Mouse (Mus musculus): ENCODE data around the gene Hoxd13. TPM values are rescaled to one million over a fixed set of nuclear protein-coding genes. Genes with fewer than 3 reads are reported as not detected.

The Hoxd13 gene
- polyA plus RNA-seq, 1 experiment from 2014 or later = 0.14 TPM

DNA sequence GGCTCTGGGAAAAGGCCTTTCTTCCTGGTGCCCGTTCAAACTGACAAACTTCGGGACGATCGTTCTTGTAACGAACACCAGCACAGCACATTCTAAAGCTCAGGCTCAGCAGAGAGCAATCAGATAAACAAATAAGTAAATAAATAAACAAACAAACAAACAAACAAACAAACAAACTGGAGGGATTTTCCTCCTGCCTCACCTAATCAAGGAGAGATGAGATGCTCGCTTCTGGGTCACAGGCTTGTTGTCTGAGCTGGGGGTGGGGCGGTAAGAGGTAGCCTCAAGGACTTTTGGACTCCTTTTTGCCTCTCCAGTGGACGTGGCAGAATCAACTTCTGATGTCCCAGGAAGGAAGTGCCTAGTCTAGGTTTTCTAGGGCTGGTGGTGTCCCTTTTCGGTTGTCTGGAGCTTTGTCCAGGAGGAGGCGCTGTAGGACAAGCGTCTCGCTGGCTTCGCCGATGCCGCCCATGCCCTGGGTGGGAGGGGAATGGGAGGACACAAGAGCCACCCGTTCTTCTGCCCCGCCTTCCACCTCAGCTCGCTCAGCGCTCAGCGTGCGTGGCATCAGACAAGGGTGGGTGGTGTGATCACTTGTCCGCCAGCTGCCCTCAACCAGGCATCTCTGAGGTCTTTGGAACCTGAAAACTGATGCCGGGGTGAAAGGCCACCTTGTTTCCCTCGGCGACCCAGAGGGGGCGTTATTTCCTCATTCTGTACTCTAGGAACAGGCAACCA is 47.6 kb downstream of the Hoxd13 start:
- Histone ChIP-seq H3K4me1 (peaks cover 56% of the 10 kb centered on the region), H3K36me3 (no peaks in the 10 kb centered on the region), H3K9ac (replicated peaks) (peak overlapping the region; percentile 98), H3K27me3 (replicated peaks) (no peaks in the 10 kb centered on the region), H3K27ac (replicated peaks) (peak overlapping the region; percentile 99), H3K9me3 (replicated peaks) (no peaks in the 10 kb centered on the region), H3K4me2 (peak overlapping the region; percentile 60), H3K4me3 (replicated peaks) (peak overlapping the region; percentile 75)
- WGBS = 2% methylated on average over 26 of the region's 26 CpGs
- peak; percentile 51 for ATAC-seq (ENCODE audit: low FRiP score)

GRCm38 (mm10) chr2:74720384-74720783 is 52.3 kb downstream of the Hoxd13 start:
- no peaks in the 10 kb centered on the region for H3K9me3 ChIP-seq (replicated peaks)
- peaks cover 99% of the 10 kb centered on the region for H3K4me1 ChIP-seq
- H3K4me2 ChIP-seq = peak overlapping the region; percentile 60
- H3K9ac ChIP-seq (replicated peaks) = no peak overlapping the region
- peak overlapping the region; percentile 81; the same call in 1 of the 2 replicates for H3K27ac ChIP-seq (replicated peaks)
- 15% methylated on average over 2 of the region's 2 CpGs for WGBS
- H3K4me3 ChIP-seq (replicated peaks) = peak overlapping the region; percentile 16; the same call in 1 of the 2 replicates
- no peaks in the 10 kb centered on the region for H3K27me3 ChIP-seq (replicated peaks)
- H3K36me3 ChIP-seq = no peaks in the 10 kb centered on the region
- ATAC-seq (ENCODE audit: low FRiP score) = no peak

DNA sequence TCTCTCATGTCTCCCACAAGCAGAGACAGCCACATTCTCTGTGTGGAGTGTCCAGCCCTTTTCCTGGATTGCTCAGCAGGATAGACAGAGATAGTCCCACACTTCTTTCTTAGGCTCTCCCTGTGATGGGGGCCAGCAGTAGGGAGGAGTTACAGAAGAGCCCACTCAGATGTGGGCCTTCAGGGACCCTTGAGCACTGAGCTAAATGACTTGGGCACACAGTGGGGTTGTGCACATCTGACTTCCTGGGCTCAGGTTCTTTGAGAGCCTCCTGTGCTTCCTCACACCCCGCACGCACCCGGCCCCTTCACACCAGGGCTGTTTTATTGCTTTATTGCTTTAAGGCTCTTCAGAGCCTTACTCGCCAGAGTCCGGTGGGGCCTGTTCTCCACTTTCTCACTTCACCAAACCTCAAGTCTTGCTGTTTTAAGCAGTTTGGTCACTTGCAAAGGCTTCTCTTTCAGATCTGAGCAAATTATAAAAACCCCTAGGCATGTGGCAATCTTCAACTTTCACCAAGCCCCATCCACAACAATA is 52.9 kb downstream of the Hoxd13 start:
- Histone ChIP-seq H3K4me3 (replicated peaks) (peak overlapping the region; percentile 16), H3K4me2 (peak overlapping the region; percentile 60), H3K27ac (replicated peaks) (peak overlapping the region; percentile 81), H3K4me1 (peaks cover 99% of the 10 kb centered on the region), H3K36me3 (no peaks in the 10 kb centered on the region), H3K9ac (replicated peaks) (no peak overlapping the region; the same call in 1 of the 2 replicates), H3K27me3 (replicated peaks) (no peaks in the 10 kb centered on the region), H3K9me3 (replicated peaks) (no peaks in the 10 kb centered on the region)
- no peak for ATAC-seq (ENCODE audit: low FRiP score)
- WGBS = 10% methylated on average over 5 of the region's 5 CpGs

Small RNA genes lying within 50 kb of the gene (microRNA-seq; reads per million reads assigned to microRNA genes)
- not detected for gene Gm44463

Other genes with a start within 250 kb of the Hoxd13 start
- 39.6 and 43.4 TPM in 2 replicates for gene Lnpk, start 88.9 kb upstream of the Hoxd13 start, polyA plus RNA-seq (2015; fragmentation: Nextera tagmentation; extraction: Ambion mirVana)
- 0.23 and 0.42 TPM in 2 replicates for gene Evx2, start 8.8 kb upstream of the Hoxd13 start, polyA plus RNA-seq (2015; fragmentation: Nextera tagmentation; extraction: Ambion mirVana)
- 0.38 and 0.43 TPM in 2 replicates for gene Hoxd12, start 6.7 kb downstream of the Hoxd13 start, polyA plus RNA-seq (2015; fragmentation: Nextera tagmentation; extraction: Ambion mirVana)
- 4.1 and 9.2 TPM in 2 replicates for gene Hoxd11, start 11.2 kb downstream of the Hoxd13 start, polyA plus RNA-seq (2015; fragmentation: Nextera tagmentation; extraction: Ambion mirVana)
- 61.8 and 83.6 TPM in 2 replicates for gene Hoxd10, start 23.6 kb downstream of the Hoxd13 start, polyA plus RNA-seq (2015; fragmentation: Nextera tagmentation; extraction: Ambion mirVana)
- 20.0 and 21.3 TPM in 2 replicates for gene Hoxd9, start 29.4 kb downstream of the Hoxd13 start, polyA plus RNA-seq (2015; fragmentation: Nextera tagmentation; extraction: Ambion mirVana)
- 12.4 and 12.5 TPM in 2 replicates for gene Hoxd8, start 36.3 kb downstream of the Hoxd13 start, polyA plus RNA-seq (2015; fragmentation: Nextera tagmentation; extraction: Ambion mirVana)
- 14.5 and 29.1 TPM in 2 replicates for gene Hoxd3, start 43.6 kb downstream of the Hoxd13 start, polyA plus RNA-seq (2015; fragmentation: Nextera tagmentation; extraction: Ambion mirVana)
- 4.3 and 4.5 TPM in 2 replicates for gene Hoxd4, start 43.6 kb downstream of the Hoxd13 start, polyA plus RNA-seq (2015; fragmentation: Nextera tagmentation; extraction: Ambion mirVana)
- 0.96 and 2.0 TPM in 2 replicates for gene Gm28230, start 58.4 kb downstream of the Hoxd13 start, polyA plus RNA-seq (2015; fragmentation: Nextera tagmentation; extraction: Ambion mirVana)
- gene Hoxd1, start 94.7 kb downstream of the Hoxd13 start, polyA plus RNA-seq (2015; fragmentation: Nextera tagmentation; extraction: Ambion mirVana) = 1.7 and 2.1 TPM in 2 replicates
- 149 and 162 TPM in 2 replicates for gene Mtx2, start 157.5 kb downstream of the Hoxd13 start, polyA plus RNA-seq (2015; fragmentation: Nextera tagmentation; extraction: Ambion mirVana)